Mouse (Mus musculus) kidney, postnatal 36 days (tissue): Measurements from ENCODE around the gene Ptp4a2.
"Not testable (repeated sequence)": the region's sequence is repeated elsewhere in the genome, so short reads cannot be mapped to it uniquely, and the experiment has no call there.

ENCODE experiments used
- DNase-seq, 2 experiments: peaks; one replicate each; pipeline ENCODE4 v3.0.0; 2021 to 2022; ENCODE audit warnings: mixed read lengths in 2 of 2

Gene Ptp4a2

DNA sequence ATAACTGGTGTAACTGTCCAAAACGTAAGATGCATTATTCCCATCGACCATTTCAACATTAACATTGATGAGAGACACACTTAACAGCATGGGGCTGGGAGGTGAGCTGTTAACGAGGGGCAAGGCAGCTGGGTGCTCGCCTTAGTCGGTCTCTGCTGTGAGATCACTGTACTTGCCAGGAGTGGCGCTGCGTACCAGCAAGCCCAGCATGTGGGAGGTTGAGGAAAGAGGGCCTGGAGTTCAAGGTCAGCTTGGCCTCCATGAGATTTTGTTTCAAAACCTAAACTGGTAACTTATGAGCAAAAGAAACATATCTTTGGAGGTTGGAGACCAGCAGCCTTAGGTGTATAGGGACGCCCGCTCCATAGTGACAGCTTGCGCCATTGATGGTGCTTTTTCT, 78.6 kb downstream of the Ptp4a2 start:
- no peak for DNase-seq

DNA sequence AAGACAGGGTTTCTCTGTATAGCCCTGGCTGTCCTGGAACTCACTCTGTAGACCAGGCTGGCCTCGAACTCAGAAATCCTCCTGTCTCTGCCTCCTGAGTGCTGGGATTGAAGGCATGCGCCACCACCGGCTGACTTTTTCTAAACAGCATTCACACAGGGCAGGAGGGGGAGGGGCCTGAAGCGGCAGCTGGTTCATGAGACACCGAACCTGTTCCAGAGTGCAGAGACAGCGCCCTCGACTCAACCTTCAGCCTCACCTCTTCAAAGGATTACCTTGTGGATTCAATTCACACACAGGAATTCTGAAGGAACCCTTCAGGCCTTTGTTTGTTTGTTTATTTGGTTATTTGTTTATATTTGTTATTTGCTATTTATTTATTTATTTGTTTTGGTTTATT, 79.1 kb downstream of the Ptp4a2 start:
- DNase-seq, result no peak

DNA sequence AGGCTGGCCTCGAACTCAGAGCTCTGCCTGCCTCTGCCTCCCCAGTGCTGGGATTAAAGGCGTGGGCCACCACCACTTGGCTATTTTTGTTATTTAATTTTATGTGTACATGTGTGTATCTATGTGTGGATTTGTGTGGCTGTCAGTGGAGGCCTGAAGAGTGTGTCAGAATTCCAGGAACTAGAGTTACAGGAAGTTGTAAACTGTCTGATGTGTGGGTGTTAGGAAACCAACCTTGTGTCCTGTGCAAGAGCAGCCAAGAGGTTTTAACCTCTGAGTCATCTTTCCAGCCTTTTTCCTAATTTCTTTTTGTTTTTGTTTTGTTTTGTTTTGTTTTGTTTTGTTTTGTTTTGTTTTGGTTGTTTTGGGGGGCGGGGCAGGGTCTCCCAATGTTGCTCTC, 83.8 kb downstream of the Ptp4a2 start:
- DNase-seq, result no peak

DNA sequence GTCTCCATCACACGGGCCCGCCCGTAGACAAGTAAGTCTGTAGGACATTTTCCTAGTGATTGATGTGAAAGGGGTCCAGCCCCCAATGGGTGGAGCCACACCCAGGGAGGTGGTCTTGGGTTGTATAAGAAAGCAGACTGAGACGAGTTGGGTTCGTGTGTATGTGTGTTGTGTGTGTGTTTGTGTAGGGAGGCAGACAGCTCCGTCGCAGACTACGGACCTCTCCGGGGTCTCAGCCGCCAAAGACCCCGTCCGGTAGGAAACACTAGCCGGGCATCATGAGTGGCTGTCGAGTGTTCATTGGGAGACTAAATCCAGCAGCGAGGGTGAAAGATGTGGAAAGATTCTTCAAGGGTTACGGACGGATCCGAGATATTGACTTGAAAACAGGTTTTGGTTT, 87.8 kb downstream of the Ptp4a2 start:
- DNase-seq, result not testable (repeated sequence)
